Mouse (Mus musculus) gastrocnemius, postnatal 14 days (tissue): ENCODE measurements around the gene Zfp523. TPM values are rescaled to one million over a fixed set of nuclear protein-coding genes. Genes with fewer than 3 reads are reported as not detected.
A peak's percentile ranks its signal among the peaks of the same experiment; 100 is the strongest.

Experiments
- DNase-seq: peaks from one replicate; pipeline ENCODE4 v3.0.0; 2021; ENCODE audit warnings: mixed read lengths
- intact Hi-C: fragments of 180-260 bp; cut with DNase I; formaldehyde crosslinking; loops from one replicate; pipeline ENCODE4 v1.15.1; 2025; ENCODE audit warnings: low total_unique reads
- total RNA-seq, 2 experiments: library from RNA; stranded (reverse); gene quantifications; 2 replicates each; pipeline ENCODE4 v1.2.3; 2021

Zfp523 gene
- total RNA-seq, 2 experiments from 2014 or later = 14.4 to 16.2 TPM

GRCm38 (mm10) chr17:28150456-28150855 lies 26.5 kb upstream of the Zfp523 start:
- intact Hi-C loops = no loop called here
- no peak for DNase-seq

GRCm38 (mm10) chr17:28153095-28153494 lies 23.8 kb upstream of the Zfp523 start:
- intact Hi-C loops = no loop called here
- DNase-seq = no peak

- no peak for DNase-seq
- intact Hi-C loops = no loop called here
These were observed 22.0 kb upstream of the Zfp523 start for GRCm38 (mm10) chr17:28154970-28155369.

- no peak for DNase-seq
- intact Hi-C loops = loop anchor here (5.0 to 10.0 kb wide), 2 partner anchors 78 to 166 kb away; partner anchors contain the start of gene Tcp11
These were observed 16.6 kb upstream of the Zfp523 start for GRCm38 (mm10) chr17:28160361-28160760.

GRCm38 (mm10) chr17:28161310-28161881 lies 15.5 kb upstream of the Zfp523 start:
- DNase-seq = no peak
- intact Hi-C loops = loop anchor here (5.0 to 10.0 kb wide), 2 partner anchors 79 to 167 kb away; partner anchors contain the start of gene Tcp11

- DNase-seq = peak; percentile 79
- intact Hi-C loops = loop anchor here (5.0 to 10.0 kb wide), 2 partner anchors 81 to 169 kb away; partner anchors contain the start of gene Tcp11
These were observed 13.3 kb upstream of the Zfp523 start for GRCm38 (mm10) chr17:28163666-28164065.

- no peak for DNase-seq
- intact Hi-C loops = no loop called here
These were observed 6.2 kb upstream of the Zfp523 start for GRCm38 (mm10) chr17:28170460-28171305.

GRCm38 (mm10) chr17:28172690-28173089 lies 4.2 kb upstream of the Zfp523 start:
- intact Hi-C loops = no loop called here
- DNase-seq = no peak

GRCm38 (mm10) chr17:28177540-28178046 lies 664 bp downstream of the Zfp523 start:
- intact Hi-C loops = no loop called here
- DNase-seq = peak; percentile 69

GRCm38 (mm10) chr17:28180331-28180730 lies 3.4 kb downstream of the Zfp523 start:
- intact Hi-C loops = no loop called here

GRCm38 (mm10) chr17:28180783-28181544 lies 4.0 kb downstream of the Zfp523 start:
- no peak for DNase-seq
- intact Hi-C loops = no loop called here

More at GRCm38 (mm10) chr17:28180331-28180730, 3.4 kb downstream of the Zfp523 start:
- no peak for DNase-seq

GRCm38 (mm10) chr17:28184971-28185638 lies 8.2 kb downstream of the Zfp523 start:
- intact Hi-C loops = no loop called here
- DNase-seq = no peak

GRCm38 (mm10) chr17:28188313-28188712 lies 11.4 kb downstream of the Zfp523 start:
- intact Hi-C loops = no loop called here
- DNase-seq = no peak

GRCm38 (mm10) chr17:28192754-28193153 lies 15.8 kb downstream of the Zfp523 start:
- intact Hi-C loops = no loop called here
- no peak for DNase-seq

GRCm38 (mm10) chr17:28193559-28193958 lies 16.6 kb downstream of the Zfp523 start:
- intact Hi-C loops = no loop called here

GRCm38 (mm10) chr17:28195033-28195432 lies 18.1 kb downstream of the Zfp523 start:
- DNase-seq = no peak
- intact Hi-C loops = no loop called here

More at GRCm38 (mm10) chr17:28193559-28193958, 16.6 kb downstream of the Zfp523 start:
- DNase-seq = no peak

- intact Hi-C loops = no loop called here
- no peak for DNase-seq
These were observed 20.7 kb downstream of the Zfp523 start for GRCm38 (mm10) chr17:28197646-28198045.

- intact Hi-C loops = no loop called here
- DNase-seq = no peak
These were observed 25.1 kb downstream of the Zfp523 start for GRCm38 (mm10) chr17:28201982-28202381.

GRCm38 (mm10) chr17:28204052-28204720 lies 27.3 kb downstream of the Zfp523 start:
- intact Hi-C loops = no loop called here
- DNase-seq = peak; percentile 46
